Mouse (Mus musculus): ENCODE data around the gene Pitpna.

DNA sequence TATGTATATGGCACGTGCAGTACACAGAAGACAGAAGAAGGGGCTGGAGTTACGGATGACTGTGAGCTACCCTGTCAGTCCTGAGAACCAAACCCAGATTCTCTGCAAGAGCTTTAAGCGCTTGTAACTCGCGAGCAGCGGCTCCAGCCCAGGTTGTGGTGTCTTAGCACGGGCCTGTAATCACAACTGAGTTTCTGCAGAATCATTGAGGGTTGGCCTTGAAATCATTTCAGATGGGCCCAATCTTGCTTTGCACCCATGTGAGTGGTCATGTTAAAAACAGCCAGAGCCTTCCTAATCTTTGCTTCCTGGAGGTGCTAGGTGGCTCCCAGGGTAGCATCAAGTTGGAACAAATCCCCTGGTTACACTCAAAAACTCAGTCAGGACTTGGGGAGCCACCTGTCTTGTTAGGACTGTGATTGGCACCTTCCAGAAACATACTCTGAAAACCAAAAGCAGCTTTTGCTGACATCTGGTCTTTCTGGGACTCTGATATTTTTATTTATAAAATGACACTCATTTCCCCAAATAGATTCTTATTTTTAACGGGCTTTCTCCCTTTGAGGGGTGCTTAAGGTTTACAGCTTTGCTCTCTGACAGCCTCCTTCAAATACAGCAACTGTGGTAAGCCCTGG lies 27.9 kb upstream of the Pitpna start:
- TF ChIP-seq CTCF (IDR thresholded peaks at IDR 0.05) (no peak), POLR2A (IDR thresholded peaks at IDR 0.05; ENCODE audit: insufficient read depth, low read depth, low read length) (no peak)

All from heart, adult 2 months (tissue).